Mouse (Mus musculus): ENCODE measurements around the gene Kcnd1.

DNA sequence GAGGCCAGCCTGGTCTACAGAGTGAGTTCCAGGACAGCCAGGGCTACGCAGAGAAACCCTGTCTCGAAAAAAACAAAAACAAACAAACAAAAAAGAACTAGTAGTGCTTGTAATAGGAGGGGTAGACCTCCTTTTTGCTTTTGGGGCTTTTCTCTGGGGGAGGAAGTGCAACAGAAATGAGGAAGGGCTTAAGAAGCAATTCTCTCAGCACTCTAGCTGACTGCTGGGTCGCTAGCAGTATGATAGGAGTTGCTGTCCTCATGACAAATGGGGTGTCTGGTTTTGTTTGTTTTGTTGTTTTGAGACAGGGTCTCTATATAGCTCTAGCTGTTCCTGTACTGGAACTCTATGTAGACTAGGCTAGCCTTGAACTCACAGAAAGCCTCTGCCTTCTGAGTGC, 42.5 kb downstream of the Kcnd1 start:
- TF ChIP-seq ZNF384 (IDR thresholded peaks at IDR 0.05; ENCODE audit: low read depth, low read length) (no peak), MAFK (IDR thresholded peaks at IDR 0.05; ENCODE audit: insufficient read depth, low read depth, low read length) (no peak), ZC3H11A (IDR thresholded peaks at IDR 0.05; ENCODE audit: borderline replicate concordance, low read depth, low read length) (no peak)

Measured in ES-E14 (cell line).